Mouse (Mus musculus): Measurements from ENCODE around the gene Thpo. TPM values are rescaled to one million over a fixed set of nuclear protein-coding genes. Genes with fewer than 3 reads are reported as not detected.

Thpo gene
- total and polyA plus RNA-seq, 3 experiments = not detected

GRCm38 (mm10) chr16:20710810-20711209 lies 23.5 kb downstream of the Thpo start:
- no peak for ATAC-seq (ENCODE audit: extremely low read depth, insufficient number of reproducible peaks, low FRiP score, poor library complexity, severe bottlenecking)
- H3K9me3 ChIP-seq (replicated peaks) = no peaks in the 10 kb centered on the region
- no peak for DNase-seq (ENCODE audit: low spot score)
- H3K4me3 ChIP-seq (ENCODE audit: low read depth, low read length) = no peak overlapping the region
- H3K4me1 ChIP-seq (ENCODE audit: insufficient read depth, low read depth, low read length) = peaks cover 98% of the 10 kb centered on the region
- H3K27me3 ChIP-seq (ENCODE audit: insufficient read depth, low read length) = no peaks in the 10 kb centered on the region
- H3K36me3 ChIP-seq (replicated peaks) = peaks cover 87% of the 10 kb centered on the region
- TF ChIP-seq GATA1 (IDR thresholded peaks at IDR 0.05; ENCODE audit: borderline replicate concordance, low read length) (no peak), POLR2AphosphoS5 (IDR thresholded peaks at IDR 0.05; ENCODE audit: insufficient replicate concordance, low read depth, low read length) (no peak), TAL1 (conservative IDR thresholded peaks at IDR 0.05; ENCODE audit: low read depth, low read length) (no peak), CTCF (IDR thresholded peaks at IDR 0.05; ENCODE audit: low read depth, low read length) (0 out of 2 replicates have a peak, but pooled peaks have one; percentile 12), GATA2 (IDR thresholded peaks at IDR 0.05; ENCODE audit: borderline replicate concordance, low read depth, low read length) (no peak)

- no peaks in the 10 kb centered on the region for H3K9me3 ChIP-seq (replicated peaks)
- H3K4me3 ChIP-seq (ENCODE audit: low read depth, low read length) = peak overlapping the region; percentile 24; the same call in 1 of the 2 replicates
- DNase-seq (ENCODE audit: low spot score) (no peak), ATAC-seq (ENCODE audit: extremely low read depth, insufficient number of reproducible peaks, low FRiP score, poor library complexity, severe bottlenecking) (no peak)
- H3K27me3 ChIP-seq (ENCODE audit: insufficient read depth, low read length) = no peaks in the 10 kb centered on the region
- peaks cover 99% of the 10 kb centered on the region for H3K4me1 ChIP-seq (ENCODE audit: insufficient read depth, low read depth, low read length)
- TF ChIP-seq GATA2 (IDR thresholded peaks at IDR 0.05; ENCODE audit: borderline replicate concordance, low read depth, low read length) = no peak
- no peak for TF ChIP-seq POLR2AphosphoS5 (IDR thresholded peaks at IDR 0.05; ENCODE audit: insufficient replicate concordance, low read depth, low read length)
- TF ChIP-seq TAL1 (conservative IDR thresholded peaks at IDR 0.05; ENCODE audit: low read depth, low read length) = no peak
- no peak for TF ChIP-seq GATA1 (IDR thresholded peaks at IDR 0.05; ENCODE audit: borderline replicate concordance, low read length)
- peaks cover 91% of the 10 kb centered on the region for H3K36me3 ChIP-seq (replicated peaks)
Measured at GRCm38 (mm10) chr16:20710370-20710769, 23.9 kb downstream of the Thpo start.

- ATAC-seq (ENCODE audit: extremely low read depth, insufficient number of reproducible peaks, low FRiP score, poor library complexity, severe bottlenecking) (no peak), DNase-seq (ENCODE audit: low spot score) (no peak)
- Histone ChIP-seq H3K4me1 (ENCODE audit: insufficient read depth, low read depth, low read length) (peaks cover 100% of the 10 kb centered on the region), H3K4me3 (ENCODE audit: low read depth, low read length) (no peak overlapping the region), H3K27me3 (ENCODE audit: insufficient read depth, low read length) (no peaks in the 10 kb centered on the region), H3K9me3 (replicated peaks) (no peaks in the 10 kb centered on the region), H3K36me3 (replicated peaks) (peaks cover 98% of the 10 kb centered on the region)
- TF ChIP-seq CTCF (IDR thresholded peaks at IDR 0.05; ENCODE audit: low read depth, low read length) (peak; percentile 73), TAL1 (conservative IDR thresholded peaks at IDR 0.05; ENCODE audit: low read depth, low read length) (no peak), POLR2AphosphoS5 (IDR thresholded peaks at IDR 0.05; ENCODE audit: insufficient replicate concordance, low read depth, low read length) (no peak), GATA2 (IDR thresholded peaks at IDR 0.05; ENCODE audit: borderline replicate concordance, low read depth, low read length) (no peak)
Measured at GRCm38 (mm10) chr16:20708939-20709734, 25.2 kb downstream of the Thpo start.

- ATAC-seq (ENCODE audit: extremely low read depth, insufficient number of reproducible peaks, low FRiP score, poor library complexity, severe bottlenecking) (no peak), DNase-seq (ENCODE audit: low spot score) (no peak)
- Histone ChIP-seq H3K9me3 (replicated peaks) (no peaks in the 10 kb centered on the region), H3K4me1 (ENCODE audit: insufficient read depth, low read depth, low read length) (peaks cover 100% of the 10 kb centered on the region), H3K4me3 (ENCODE audit: low read depth, low read length) (peak overlapping the region; percentile 53; the same call in 1 of the 2 replicates), H3K36me3 (replicated peaks) (peaks cover 92% of the 10 kb centered on the region), H3K27me3 (ENCODE audit: insufficient read depth, low read length) (no peaks in the 10 kb centered on the region)
- TF ChIP-seq POLR2AphosphoS5 (IDR thresholded peaks at IDR 0.05; ENCODE audit: insufficient replicate concordance, low read depth, low read length) (no peak), TAL1 (conservative IDR thresholded peaks at IDR 0.05; ENCODE audit: low read depth, low read length) (no peak), GATA1 (IDR thresholded peaks at IDR 0.05; ENCODE audit: borderline replicate concordance, low read length) (no peak), CTCF (IDR thresholded peaks at IDR 0.05; ENCODE audit: low read depth, low read length) (no peak), GATA2 (IDR thresholded peaks at IDR 0.05; ENCODE audit: borderline replicate concordance, low read depth, low read length) (no peak)
Measured at GRCm38 (mm10) chr16:20708220-20708938, 25.9 kb downstream of the Thpo start.

GRCm38 (mm10) chr16:20706407-20707055 lies 27.8 kb downstream of the Thpo start:
- Histone ChIP-seq H3K36me3 (replicated peaks) (peaks cover 90% of the 10 kb centered on the region), H3K27me3 (ENCODE audit: insufficient read depth, low read length) (no peaks in the 10 kb centered on the region), H3K9me3 (replicated peaks) (no peaks in the 10 kb centered on the region), H3K4me1 (ENCODE audit: insufficient read depth, low read depth, low read length) (peaks cover 99% of the 10 kb centered on the region), H3K4me3 (ENCODE audit: low read depth, low read length) (peak overlapping the region; percentile 50; the same call in 1 of the 2 replicates)
- TF ChIP-seq TAL1 (conservative IDR thresholded peaks at IDR 0.05; ENCODE audit: low read depth, low read length) = peak; percentile 35; the same call in 1 of the 2 replicates
- no peak for TF ChIP-seq GATA1 (IDR thresholded peaks at IDR 0.05; ENCODE audit: borderline replicate concordance, low read length)
- TF ChIP-seq GATA2 (IDR thresholded peaks at IDR 0.05; ENCODE audit: borderline replicate concordance, low read depth, low read length) = peak; percentile 70; the same call in 1 of the 2 replicates
- TF ChIP-seq POLR2AphosphoS5 (IDR thresholded peaks at IDR 0.05; ENCODE audit: insufficient replicate concordance, low read depth, low read length) = no peak
- peak; percentile 52 for DNase-seq (ENCODE audit: low spot score)
- peak; percentile 11 for ATAC-seq (ENCODE audit: extremely low read depth, insufficient number of reproducible peaks, low FRiP score, poor library complexity, severe bottlenecking)
